Mouse (Mus musculus): Measurements from ENCODE around the gene Tardbp.

The Tardbp gene

DNA sequence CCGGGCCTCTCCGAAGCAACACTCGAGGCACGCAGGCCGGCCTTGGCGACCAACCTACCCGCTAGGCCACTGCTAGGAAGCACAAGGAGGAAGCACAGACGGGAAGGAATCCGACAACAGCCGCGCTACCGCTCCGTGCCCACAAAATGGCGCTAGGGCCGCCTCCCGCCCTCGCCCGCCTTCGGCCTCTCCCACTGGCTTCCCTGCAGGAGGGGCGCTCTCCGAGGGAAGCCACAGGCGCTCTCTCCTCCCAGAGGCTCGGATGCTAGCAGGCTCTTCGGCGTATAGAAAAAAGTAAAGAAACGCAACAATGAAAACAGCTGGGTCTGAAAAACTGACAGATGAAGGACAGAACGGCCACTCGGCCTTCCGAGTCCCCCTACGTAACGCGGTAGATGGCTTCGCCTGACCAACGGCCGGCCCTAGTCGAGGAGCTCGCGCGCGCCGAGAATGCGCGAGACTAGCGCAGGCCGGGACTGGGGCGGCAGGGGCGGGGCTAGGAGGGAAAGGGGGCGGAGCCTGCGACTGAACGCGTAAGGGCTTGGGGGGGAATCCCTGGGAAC lies at the start of gene Tardbp:
Tardbp (minus strand) TSS at position 397 of the 563 bp plus-strand sequence.
- peak; percentile 96 to 97 for DNase-seq (ENCODE audit: low spot score in 2 of 2)

DNA sequence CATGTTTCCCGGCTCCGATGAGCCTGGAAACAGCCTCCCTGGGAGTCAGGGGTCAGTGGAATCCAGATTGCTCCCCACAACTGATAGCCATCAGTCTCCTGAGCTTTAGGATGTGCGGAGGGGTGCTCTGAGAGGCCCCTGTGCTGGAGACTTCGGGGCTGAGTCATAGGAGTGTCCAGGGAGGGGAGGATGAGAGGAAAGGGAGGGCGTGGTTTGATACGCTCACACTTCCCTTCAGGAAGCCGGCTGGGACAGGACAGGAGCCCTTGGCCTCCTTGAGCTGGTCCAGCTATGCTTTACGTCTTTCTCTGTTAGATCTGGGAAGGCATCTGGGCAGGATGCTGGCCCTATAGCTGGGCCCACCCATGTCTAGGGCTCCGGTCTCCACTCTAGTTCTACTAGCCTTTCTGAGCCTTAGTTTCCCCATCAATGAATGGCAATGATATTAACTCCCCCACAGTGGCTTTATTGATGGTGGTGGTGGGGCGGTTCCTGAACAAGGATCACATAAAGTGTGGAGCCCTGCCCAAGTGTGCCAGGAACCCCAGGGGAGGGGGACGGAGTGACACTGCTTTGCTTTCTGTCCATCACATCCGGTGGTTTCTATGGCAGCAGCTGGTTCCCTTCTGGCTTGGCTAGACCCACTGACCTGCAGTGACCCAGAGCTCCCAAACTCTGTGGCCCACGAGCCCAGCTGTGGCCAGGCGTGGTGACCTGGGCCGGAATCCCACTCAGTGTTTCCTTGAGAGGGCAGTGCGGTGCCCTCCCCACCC lies 49.6 kb upstream of the Tardbp start:
- DNase-seq (ENCODE audit: low spot score in 2 of 2) = no peak

DNA sequence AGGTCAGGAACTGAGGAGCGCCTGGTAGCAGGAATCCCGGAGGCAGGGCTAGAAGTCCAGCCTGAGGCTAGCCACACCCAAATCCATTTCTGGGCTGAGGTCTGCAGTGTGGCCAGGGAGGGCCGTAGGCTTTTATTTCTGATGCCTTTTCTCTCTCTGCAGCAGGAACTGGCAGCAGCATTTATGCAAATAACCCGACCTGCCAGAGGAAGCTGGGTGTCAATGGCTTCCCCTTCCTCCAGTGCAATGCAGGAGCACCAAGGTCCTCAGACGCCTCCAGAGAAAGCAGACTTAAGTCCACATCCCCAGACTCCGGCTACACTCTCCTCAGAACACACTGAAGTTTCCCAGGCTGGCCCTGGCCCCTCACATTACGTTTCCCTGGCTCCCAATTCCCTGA lies 48.2 kb upstream of the Tardbp start:
- DNase-seq (ENCODE audit: low spot score in 2 of 2) = peak in 1 of 2 experiments; percentile 24

DNA sequence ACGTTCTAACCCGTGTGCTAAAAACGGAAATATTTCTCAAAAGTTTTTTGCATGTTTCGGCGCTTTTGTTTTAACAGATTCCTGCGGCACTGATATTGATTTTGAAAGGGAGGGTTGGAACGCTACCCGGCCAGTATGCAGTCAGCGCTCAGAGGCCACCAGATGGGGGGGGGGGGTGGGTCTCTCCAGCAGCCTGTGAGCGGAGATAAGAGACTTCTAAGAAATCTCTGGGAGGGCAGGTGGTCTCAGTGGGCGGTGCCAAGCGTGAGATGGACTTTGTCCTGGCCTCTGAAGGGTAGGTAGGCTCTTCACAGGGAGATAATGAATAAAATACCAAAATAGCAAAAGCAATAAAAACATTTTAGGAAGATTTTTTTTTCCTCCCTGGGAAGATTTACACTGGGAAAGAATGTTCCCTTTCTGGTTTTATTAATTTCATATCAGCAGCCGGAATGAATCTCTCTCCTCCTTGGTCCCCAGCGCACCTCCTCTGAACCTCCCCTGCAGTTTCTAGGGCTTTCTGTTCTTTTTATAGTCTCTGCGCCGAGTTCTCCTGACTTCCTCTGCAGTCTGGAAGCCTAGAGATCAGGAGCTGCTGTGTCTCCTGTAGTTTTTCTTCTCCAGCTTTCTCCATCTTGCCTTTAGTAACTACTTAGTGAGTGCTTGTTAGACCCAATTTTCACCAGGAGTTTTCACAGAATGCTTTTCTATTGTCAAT lies 44.6 kb upstream of the Tardbp start:
- no peak for DNase-seq (ENCODE audit: low spot score in 2 of 2)

DNA sequence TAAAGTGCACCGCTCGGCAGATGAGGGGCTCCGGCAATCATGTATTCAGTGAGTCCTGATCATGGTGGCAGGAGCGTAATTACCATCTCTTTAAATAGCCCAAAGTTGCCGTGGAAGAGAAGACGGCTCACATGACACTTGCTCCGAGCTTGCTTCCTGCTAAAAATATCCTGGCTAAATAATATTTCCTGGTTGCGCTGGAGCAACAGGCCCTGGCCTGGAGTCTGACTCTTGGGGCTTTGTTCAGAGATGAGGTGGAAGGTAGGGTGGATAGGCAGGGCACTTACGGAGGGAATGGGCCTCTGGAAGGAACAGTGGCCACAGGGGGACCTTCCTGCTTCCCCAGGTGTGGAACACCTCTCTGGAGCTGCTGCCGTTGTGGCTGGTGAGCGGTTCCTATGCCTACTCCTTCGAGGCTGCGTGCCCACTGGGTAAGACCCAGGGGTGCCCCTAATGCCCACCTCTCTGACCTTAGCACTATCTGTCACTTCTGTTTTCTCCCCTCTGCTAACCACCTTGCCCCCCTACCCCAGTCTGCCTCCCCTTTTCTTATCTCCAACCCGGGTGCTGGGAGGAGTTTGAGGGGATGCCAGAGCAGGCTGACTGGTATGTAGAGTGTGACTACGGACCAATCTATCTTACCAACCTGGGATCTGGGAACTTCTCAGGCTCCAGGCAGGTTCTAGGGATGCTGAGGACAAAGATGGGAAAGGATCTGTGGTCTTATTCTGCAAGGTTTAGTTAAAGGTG lies 40.4 kb upstream of the Tardbp start:
- no peak for DNase-seq (ENCODE audit: low spot score in 2 of 2)

DNA sequence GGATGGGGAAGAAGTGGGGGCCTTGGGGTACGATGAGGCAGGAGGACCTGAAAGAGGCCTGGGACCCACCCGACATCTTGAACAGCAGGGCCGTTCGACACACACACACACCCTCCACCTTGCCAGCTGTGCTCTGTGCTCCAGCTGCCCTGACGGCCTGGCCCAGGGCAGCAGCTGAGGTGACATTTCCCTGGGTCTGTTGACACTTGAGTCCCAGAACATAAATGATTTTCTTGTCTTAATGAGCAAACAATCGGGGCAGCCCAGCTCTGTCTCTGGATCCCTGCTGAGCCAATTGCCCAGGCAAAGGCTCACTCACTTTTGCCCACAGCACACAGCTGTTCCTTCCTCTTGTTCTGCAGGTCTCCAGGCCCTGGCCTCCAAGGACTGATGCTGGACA lies 37.2 kb upstream of the Tardbp start:
- no peak for DNase-seq (ENCODE audit: low spot score in 2 of 2)

DNA sequence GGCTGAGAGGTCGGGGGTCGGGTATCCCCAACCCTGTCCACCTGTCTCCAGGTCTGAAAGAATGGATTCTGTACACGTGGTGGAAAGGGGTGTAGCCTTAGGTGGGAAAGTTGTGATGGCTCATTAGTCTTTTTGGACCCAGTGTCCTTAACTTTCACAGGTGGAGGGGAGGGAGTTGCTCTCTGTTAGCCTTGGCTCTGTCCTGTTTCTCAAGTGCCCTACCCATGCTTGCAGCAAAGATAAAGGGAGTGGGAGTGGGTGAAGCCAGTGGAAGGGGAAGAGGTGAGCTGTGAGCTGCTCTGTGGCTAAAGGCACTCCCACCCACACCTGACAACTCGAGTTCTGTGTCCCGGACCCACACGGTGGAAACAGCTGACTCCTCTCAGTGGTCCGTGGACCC lies 36.5 kb upstream of the Tardbp start:
- no peak for DNase-seq (ENCODE audit: low spot score in 2 of 2)

DNA sequence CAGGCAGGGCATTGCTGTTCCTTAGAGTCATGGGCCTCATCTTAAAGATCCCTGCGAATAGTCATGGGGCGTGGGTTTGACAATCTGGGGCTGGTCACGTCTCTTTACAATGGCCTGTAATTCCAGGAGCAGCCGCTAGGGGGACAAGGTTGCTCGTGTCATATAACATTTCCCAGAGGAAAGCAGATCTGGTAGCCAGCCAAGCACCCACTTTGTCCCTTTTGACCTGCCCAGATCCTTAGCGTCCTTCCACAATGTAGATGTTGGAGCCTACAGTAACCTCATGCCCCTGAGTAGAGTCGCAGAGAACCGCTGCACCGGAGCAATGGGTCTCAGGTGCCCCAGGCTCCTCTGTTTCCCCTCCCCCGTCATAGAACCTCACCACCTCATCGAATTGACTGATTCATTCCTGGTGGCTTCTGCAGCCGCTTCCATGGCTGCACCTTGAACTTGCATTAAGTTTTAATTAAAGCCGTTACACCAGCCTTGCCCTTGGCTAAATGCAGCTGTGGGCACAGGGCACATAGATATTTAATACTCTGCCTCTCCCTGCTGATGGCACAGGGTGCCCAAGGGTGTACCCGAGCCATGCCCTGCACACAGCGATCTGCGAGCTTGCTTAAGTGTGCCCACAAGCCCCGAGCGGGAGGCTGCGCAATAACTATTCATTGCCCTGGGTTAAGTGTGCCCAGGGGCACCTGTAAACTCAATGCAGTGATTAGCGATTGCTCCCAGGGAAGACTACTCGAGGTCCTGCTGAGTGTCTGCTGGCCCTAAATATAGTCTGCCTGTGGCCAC lies 35.5 kb upstream of the Tardbp start:
- peak; percentile 44 to 56 for DNase-seq (ENCODE audit: low spot score in 2 of 2)

DNA sequence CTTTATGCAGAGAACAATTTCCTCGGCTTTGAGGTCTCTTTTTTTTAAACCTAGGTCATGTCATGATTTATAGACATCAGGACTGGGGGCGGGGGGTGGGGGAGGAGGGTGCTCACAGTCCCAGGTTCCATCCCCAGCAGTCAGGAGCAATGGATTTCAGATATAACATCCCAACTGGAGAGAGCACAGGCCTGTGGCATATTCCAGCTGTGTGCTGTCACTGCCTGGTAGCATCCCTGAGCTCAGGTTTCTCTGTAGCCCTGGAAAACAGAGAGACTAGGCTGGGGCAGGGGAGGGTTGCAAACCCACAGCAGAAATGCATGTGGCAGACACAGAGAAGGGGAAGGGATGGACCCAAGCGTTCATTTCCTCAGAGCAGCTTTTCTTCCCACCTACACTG lies 33.4 kb upstream of the Tardbp start:
- DNase-seq (ENCODE audit: low spot score in 2 of 2) = no peak

DNA sequence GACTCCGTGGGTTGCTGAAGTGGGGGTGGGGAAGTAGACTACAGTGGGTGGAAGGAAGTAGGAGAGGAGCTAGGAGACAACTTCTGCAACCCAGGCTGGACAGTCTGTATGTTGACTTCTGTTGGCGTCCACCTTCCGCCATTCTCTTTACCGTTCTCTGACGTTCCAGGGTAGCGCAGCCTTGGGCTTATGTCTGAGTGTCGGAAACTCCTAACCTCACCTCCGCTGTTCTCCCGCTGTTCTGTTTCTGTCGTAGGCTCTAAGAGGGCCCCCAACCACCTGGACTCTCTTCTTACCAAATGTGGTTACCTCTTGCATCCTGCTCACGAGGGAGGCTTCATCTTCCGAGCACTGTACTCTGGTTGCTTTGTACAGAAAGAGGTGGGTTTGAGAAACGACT lies 31.0 kb upstream of the Tardbp start:
- no peak for DNase-seq (ENCODE audit: low spot score in 2 of 2)

DNA sequence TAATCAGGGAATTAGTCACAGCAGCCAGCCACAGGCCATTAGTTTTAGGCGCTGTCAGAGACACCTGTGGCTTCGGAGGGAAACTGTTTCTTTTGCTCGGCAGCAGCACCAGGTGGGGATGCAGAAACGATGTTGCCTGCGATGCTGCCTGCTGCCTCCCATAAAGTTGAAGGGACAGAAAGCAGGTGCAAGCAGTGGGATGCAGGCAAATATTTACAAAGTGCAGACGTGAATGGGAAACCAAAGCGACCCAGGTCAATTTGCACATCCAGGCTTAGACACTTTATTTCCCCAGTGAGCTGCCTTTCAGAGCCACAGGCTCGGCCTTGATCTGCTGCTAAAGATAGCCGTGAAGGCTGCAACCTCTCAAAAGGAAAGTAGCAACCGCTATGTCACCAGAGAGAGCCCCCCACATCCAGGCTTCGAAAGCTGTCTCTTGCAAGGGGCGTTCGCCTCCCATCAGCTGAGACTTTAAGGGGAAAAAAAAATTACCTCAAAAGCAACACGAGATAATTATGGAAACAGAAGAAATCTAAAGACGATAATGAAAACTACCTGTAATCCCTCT lies 30.0 kb upstream of the Tardbp start:
- no peak for DNase-seq (ENCODE audit: low spot score in 2 of 2)

DNA sequence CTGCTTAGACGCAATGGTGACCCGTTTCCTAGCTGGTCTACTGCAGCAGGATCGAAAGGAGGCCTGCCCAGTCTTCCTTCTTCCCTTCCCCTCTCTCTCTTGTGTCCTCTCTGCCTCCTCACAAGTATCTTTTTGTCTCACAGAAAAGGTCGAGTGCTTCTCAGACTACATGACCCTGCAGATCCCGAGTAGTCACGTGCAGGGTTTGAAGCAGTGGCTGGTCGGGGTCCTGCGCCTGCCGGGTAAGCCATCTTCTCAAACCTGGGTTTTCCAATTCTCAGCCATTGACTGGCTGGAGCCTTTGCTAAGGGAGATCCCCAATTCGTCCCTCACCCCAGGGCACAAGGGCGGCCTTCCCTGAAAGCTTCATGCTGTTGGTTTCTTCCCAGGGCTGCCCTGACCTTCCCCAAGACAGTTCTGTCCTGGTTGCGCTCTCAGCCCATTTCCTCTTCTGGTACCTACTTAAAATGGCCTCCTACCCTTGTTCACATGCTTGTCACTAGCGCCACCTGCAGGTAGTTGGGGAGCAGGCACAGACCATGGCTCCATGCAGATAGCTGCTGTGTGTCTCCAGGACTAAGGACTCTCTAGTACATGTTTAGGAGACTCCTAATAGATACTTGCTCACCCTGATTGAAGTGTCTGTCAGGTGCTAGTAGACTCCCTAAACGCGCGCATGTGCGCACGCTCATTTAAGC lies 28.0 kb upstream of the Tardbp start:
- DNase-seq (ENCODE audit: low spot score in 2 of 2) = peak in 1 of 2 experiments; percentile 26

DNA sequence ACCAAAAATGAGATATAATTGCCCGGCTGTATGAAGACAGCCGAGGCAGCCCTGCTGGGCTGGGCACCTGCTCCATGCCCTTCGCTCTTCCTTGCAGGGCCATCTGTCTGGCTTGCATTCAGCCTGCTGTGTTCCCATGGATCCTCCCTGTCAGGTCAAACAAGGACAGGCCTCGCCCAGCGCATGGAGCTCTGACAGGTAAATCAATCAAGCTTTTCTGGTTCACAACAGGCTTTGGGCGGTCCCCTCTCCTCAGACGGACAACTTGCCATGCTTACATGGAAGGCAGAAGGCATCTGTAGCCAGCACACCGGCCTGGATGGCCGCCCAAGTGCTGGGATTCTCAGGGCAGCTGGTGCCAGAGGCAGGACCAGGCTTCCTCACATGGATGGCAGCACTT lies 24.2 kb upstream of the Tardbp start:
- no peak for DNase-seq (ENCODE audit: low spot score in 2 of 2)

DNA sequence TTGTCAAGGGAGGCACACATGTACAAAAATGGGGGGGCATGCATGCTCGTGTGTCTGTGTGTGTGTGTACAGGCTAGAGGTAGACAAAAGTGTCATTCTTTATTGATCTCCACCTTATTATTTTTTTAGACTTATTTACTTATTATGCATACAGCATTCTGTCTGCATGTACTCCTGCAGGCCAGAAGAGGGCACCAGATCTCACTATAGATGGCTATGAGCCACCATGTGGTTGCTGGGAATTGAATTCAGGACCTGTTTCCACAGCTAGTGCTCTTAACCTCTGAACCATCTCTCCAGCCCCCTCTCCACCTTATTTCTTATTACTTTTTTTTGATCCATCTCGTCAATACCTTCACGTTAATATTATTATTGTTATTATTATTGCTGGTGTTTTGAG lies 22.5 kb upstream of the Tardbp start:
- no peak for DNase-seq (ENCODE audit: low spot score in 2 of 2)

DNA sequence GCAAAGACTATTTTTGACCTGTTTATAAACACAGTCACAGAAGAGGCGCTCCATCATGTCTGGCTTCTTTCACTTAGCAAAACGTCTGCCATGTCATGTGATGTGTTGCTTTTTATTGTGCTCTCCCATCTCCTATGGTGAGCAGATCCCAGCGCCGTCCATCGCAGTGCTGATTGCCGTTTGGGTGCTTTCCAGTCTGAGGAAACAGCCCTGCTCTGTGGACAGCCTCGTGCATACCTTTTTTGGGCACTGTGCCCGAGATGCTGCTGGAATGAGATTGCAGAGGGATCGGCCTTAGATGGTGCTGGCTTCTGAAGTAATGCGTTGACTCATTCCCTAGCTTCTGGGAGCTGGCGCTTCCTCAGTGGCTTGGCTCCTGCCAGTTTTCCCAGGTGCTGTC lies 19.8 kb upstream of the Tardbp start:
- DNase-seq (ENCODE audit: low spot score in 2 of 2) = no peak

DNA sequence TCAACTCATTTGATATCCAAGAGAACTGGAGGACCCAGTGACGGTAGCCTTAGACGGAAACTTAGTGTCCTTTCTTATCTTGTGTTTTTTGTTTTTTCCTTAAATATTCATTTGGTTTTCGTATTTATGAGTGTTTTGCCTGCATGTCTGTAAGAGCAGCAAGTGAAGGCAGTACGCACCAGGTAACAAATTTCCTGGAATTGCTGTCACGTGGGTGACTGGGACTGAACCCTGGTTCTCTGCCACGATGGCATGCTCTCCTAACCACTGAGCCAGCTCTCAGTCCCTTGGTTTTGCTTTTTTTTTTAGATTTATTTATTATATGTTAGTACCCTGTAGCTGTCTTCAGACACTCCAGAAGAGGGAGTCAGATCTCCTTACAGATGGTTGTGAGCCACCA lies 18.1 kb upstream of the Tardbp start:
- no peak for DNase-seq (ENCODE audit: low spot score in 2 of 2)

DNA sequence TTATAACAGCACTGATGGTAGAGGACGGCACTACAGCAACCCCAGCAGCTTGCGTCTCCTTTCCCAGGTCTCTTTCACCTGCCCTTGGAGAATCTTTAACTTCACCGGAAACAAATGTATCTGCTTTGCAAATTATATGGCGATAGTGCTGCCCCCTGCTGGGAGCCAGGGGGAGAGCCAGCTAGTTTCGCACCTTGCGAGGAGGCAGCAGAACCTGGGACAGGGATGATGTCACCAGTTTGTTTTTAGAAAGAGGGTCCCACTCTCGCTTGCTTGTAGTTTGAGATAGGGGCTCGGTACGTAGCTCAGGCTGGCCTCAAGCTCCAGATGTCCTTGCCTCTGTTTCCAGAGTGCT lies 17.3 kb upstream of the Tardbp start:
- DNase-seq (ENCODE audit: low spot score in 2 of 2) = peak; percentile 46 to 63

DNA sequence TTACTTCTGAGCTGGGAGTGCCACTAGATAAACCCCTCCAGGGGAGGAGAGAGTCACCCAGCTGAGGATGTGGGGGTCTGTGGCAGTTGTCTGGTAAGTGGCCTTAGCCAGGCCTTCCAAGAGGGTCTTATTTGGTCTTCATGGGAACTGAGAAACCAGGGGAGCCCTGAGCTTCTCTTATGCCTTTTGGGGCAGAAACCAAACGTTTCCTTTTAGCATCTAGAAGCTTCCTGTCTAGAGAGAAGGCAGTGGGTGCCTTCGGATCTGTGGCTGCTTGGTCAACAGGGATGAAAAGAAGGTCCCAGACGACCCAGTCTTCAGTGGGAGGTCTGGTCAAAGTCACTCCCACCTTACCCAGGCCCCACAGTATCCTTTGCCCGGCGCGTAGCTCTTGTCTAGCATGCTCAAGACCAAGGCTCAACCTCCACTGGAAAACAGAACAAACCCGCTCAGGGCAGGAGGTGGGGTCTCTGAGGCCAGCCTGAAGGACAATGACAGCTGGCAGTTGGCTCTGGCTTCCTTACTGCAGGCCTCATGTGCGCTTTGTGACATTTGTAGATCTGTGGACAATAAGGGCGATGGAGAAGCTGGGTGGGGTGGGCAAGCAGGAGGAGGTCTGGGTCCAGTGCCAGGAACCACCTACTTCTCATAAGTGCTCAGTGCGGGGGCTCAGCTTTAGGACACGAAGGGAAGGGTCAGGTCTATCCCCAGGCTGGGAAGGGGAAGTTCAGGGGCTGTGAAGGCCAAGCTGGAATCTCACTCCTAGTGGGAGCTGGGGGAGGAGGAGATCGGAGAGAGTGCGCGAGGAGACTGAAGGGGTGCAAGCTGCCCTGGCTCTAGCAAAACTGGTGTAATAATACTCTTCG lies 16.7 kb upstream of the Tardbp start, which contains the start of gene Gm572:
Gm572 (plus strand) TSS at position 27 of the 866 bp plus-strand sequence.
- no peak for DNase-seq (ENCODE audit: low spot score in 2 of 2)

DNA sequence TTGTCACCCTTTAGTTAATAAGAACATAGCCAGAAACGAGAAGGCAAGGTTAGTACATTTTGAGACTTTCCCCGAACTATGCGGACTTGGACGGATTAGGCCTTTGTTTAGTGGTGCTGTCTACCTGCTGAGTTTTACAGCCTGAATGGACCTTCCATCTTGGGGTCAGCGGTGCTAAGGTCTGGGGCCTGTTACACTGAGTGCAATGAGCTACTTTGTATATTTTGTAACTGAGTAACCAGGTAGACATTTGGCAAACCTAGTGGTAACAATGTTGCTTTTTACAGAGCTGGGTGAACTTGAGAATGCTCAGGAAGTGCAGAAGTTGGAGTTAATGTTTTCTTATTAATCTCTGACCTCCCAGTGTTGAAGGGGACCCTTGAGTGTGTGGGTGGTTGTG lies 14.3 kb upstream of the Tardbp start:
- no peak for DNase-seq (ENCODE audit: low spot score in 2 of 2)

DNA sequence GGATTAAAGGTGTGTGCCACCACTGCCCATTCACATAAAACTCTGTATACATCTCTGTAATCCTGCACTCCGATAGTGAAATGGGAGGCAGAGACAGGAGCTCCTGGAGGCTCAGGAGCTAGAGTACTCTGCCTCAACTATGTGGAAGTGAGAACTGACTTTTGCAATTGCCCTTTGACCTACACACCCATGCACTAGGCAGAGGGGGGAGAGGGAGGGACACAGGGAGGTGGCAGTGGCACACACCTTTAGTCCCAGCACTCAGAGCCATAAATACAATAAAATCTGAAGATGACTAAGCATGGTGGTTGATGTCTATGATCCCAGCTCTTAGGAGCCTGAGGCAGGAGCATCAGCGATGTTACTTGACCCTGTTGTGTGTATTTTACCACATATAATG lies 12.6 kb upstream of the Tardbp start:
- DNase-seq (ENCODE audit: low spot score in 2 of 2) = no peak

All from spleen, postnatal 14 days (tissue).